Mouse (Mus musculus) lung, embryonic 14.5 days (tissue): ENCODE measurements around the gene Morn3. TPM values are rescaled to one million over a fixed set of nuclear protein-coding genes. Genes with fewer than 3 reads are reported as not detected.
A peak's percentile ranks its signal among the peaks of the same experiment; 100 is the strongest.

Experiments
- ATAC-seq: fragments of 200-750 bp; cut with Nextera tagmentation; 2 replicates; pipeline ENCODE4 v1.8.0; 2017; ENCODE audit warnings: mild to moderate bottlenecking, moderate TSS enrichment, moderate library complexity; ENCODE audit not compliant: insufficient read depth
- DNase-seq: peaks from one replicate; pipeline ENCODE4 v3.0.0-alpha.2; 2015
- H3K27ac ChIP-seq: fragments of 300-500 bp; sonication (generic); 2 replicates; pipeline ENCODE4 v1.5.1; 2014; ENCODE audit warnings: low read depth, mild to moderate bottlenecking, moderate library complexity
- H3K27me3 ChIP-seq: fragments of 300-500 bp; sonication (generic); 2 replicates; pipeline ENCODE4 v1.6.1; 2014; ENCODE audit warnings: low read length, control low read depth; ENCODE audit not compliant: insufficient read depth
- H3K36me3 ChIP-seq: fragments of 300-500 bp; sonication (generic); 2 replicates; pipeline ENCODE4 v1.6.1; 2014; ENCODE audit warnings: control low read depth; ENCODE audit not compliant: insufficient read depth
- H3K4me1 ChIP-seq: fragments of 300-500 bp; sonication (generic); 2 replicates; pipeline ENCODE4 v1.6.1; 2014; ENCODE audit warnings: antibody characterized with exemption, control low read depth; ENCODE audit not compliant: insufficient read depth
- H3K4me2 ChIP-seq: fragments of 300-500 bp; sonication (generic); 2 replicates; pipeline ENCODE4 v1.6.1; 2014; ENCODE audit warnings: mild to moderate bottlenecking
- H3K4me3 ChIP-seq: fragments of 300-500 bp; sonication (generic); 2 replicates; pipeline ENCODE4 v1.5.1; 2014; ENCODE audit warnings: low read depth, low read length
- H3K9ac ChIP-seq: fragments of 300-500 bp; sonication (generic); 2 replicates; pipeline ENCODE4 v1.6.1; 2014
- H3K9me3 ChIP-seq: fragments of 300-500 bp; sonication (generic); 2 replicates; pipeline ENCODE4 v1.6.1; 2016; ENCODE audit warnings: low read depth, low read length, control low read depth
- CTCF ChIP-seq: IDR thresholded peaks from 2 replicates; pipeline ENCODE4 v1.5.1; 2016; ENCODE audit warnings: antibody characterized with exemption, low read depth
- WGBS: fragments of 180-500 bp; shearing (Covaris S2); extraction: QIAGEN DNeasy Blood & Tissue Kit; methylation state at CpG from one replicate; pipeline ENCODE4 v1.1.7; 2014; 5-methylcytosine and 5-hydroxymethylcytosine counted together
- polyA plus RNA-seq: library from polyadenylated mRNA; unstranded; fragments of >200 nt; fragmentation: Nextera tagmentation; extraction: Ambion mirVana; gene quantifications from 2 replicates; pipeline ENCODE4 v1.2.1, GENCODE M21; 2014

Gene Morn3
- polyA plus RNA-seq, 1 experiment from 2014 or later = not detected

- no peak overlapping the region for H3K4me3 ChIP-seq
- H3K4me2 ChIP-seq = no peak overlapping the region
- peaks cover 16% of the 10 kb centered on the region for H3K4me1 ChIP-seq
- no peak for ATAC-seq
- peak; percentile 87 for DNase-seq
- no peak overlapping the region for H3K9ac ChIP-seq
- H3K9me3 ChIP-seq = no peaks in the 10 kb centered on the region
- 56% methylated on average over 9 of the region's 9 CpGs for WGBS
- no peaks in the 10 kb centered on the region for H3K27me3 ChIP-seq
- H3K36me3 ChIP-seq = no peaks in the 10 kb centered on the region
- no peak overlapping the region for H3K27ac ChIP-seq
- peak; percentile 80 for TF ChIP-seq CTCF
Observed at GRCm38 (mm10) chr5:123013599-123014315, 33.1 kb downstream of the Morn3 start.

GRCm38 (mm10) chr5:123011705-123012104, 35.1 kb downstream of the Morn3 start:
- DNase-seq (no peak), ATAC-seq (no peak)
- WGBS = 91% methylated on average over 9 of the region's 9 CpGs
- peaks cover 9% of the 10 kb centered on the region for H3K4me1 ChIP-seq
- no peak for TF ChIP-seq CTCF
- no peaks in the 10 kb centered on the region for H3K36me3 ChIP-seq
- no peaks in the 10 kb centered on the region for H3K27me3 ChIP-seq
- no peaks in the 10 kb centered on the region for H3K9me3 ChIP-seq
- H3K4me2 ChIP-seq = no peak overlapping the region
- no peak overlapping the region for H3K4me3 ChIP-seq
- no peak overlapping the region for H3K9ac ChIP-seq
- no peak overlapping the region for H3K27ac ChIP-seq

- WGBS = 90% methylated on average over 6 of the region's 6 CpGs
- DNase-seq (no peak), ATAC-seq (no peak)
- H3K27ac ChIP-seq = no peak overlapping the region
- no peak overlapping the region for H3K9ac ChIP-seq
- no peaks in the 10 kb centered on the region for H3K36me3 ChIP-seq
- no peak overlapping the region for H3K4me3 ChIP-seq
- no peak overlapping the region for H3K4me2 ChIP-seq
- peak; percentile 53 for TF ChIP-seq CTCF
- peaks cover 5% of the 10 kb centered on the region for H3K4me1 ChIP-seq
- no peaks in the 10 kb centered on the region for H3K27me3 ChIP-seq
- no peaks in the 10 kb centered on the region for H3K9me3 ChIP-seq
Observed at GRCm38 (mm10) chr5:123010806-123011205, 36.0 kb downstream of the Morn3 start.

- Histone ChIP-seq H3K4me1 (peaks cover 3% of the 10 kb centered on the region), H3K4me2 (no peak overlapping the region), H3K4me3 (no peak overlapping the region), H3K27me3 (no peaks in the 10 kb centered on the region), H3K27ac (no peak overlapping the region), H3K9me3 (no peaks in the 10 kb centered on the region), H3K9ac (no peak overlapping the region), H3K36me3 (no peaks in the 10 kb centered on the region)
- ATAC-seq = no peak
- WGBS = 48% methylated on average over 11 of the region's 11 CpGs
- no peak for TF ChIP-seq CTCF
- DNase-seq = no peak
Observed at GRCm38 (mm10) chr5:123009873-123010272, 36.9 kb downstream of the Morn3 start.

- ATAC-seq (no peak), DNase-seq (peak; percentile 62)
- 43% methylated on average over 7 of the region's 7 CpGs for WGBS
- no peak for TF ChIP-seq CTCF
- Histone ChIP-seq H3K27me3 (no peaks in the 10 kb centered on the region), H3K4me2 (no peak overlapping the region), H3K27ac (no peak overlapping the region), H3K9ac (no peak overlapping the region), H3K4me3 (no peak overlapping the region), H3K36me3 (no peaks in the 10 kb centered on the region), H3K9me3 (no peaks in the 10 kb centered on the region), H3K4me1 (no peaks in the 10 kb centered on the region; the same call in 1 of the 2 replicates)
Observed at GRCm38 (mm10) chr5:123008877-123009493, 37.8 kb downstream of the Morn3 start.

- Histone ChIP-seq H3K4me1 (no peaks in the 10 kb centered on the region; the same call in 1 of the 2 replicates), H3K9me3 (no peaks in the 10 kb centered on the region), H3K4me3 (no peak overlapping the region), H3K4me2 (no peak overlapping the region), H3K36me3 (no peaks in the 10 kb centered on the region), H3K27me3 (no peaks in the 10 kb centered on the region), H3K27ac (no peak overlapping the region), H3K9ac (no peak overlapping the region)
- DNase-seq = no peak
- no peak for TF ChIP-seq CTCF
- WGBS = 52% methylated on average over 19 of the region's 19 CpGs
- no peak for ATAC-seq
Observed at GRCm38 (mm10) chr5:123005716-123006592, 40.9 kb downstream of the Morn3 start.

- no peaks in the 10 kb centered on the region for H3K27me3 ChIP-seq
- no peak overlapping the region for H3K4me3 ChIP-seq
- DNase-seq = no peak
- H3K9ac ChIP-seq = no peak overlapping the region
- H3K4me1 ChIP-seq = no peaks in the 10 kb centered on the region
- no peaks in the 10 kb centered on the region for H3K36me3 ChIP-seq
- no peak overlapping the region for H3K27ac ChIP-seq
- no peak overlapping the region for H3K4me2 ChIP-seq
- no peak for ATAC-seq
- 50% methylated on average over 1 of the region's 1 CpGs for WGBS
- H3K9me3 ChIP-seq = no peaks in the 10 kb centered on the region
- TF ChIP-seq CTCF = no peak
Observed at GRCm38 (mm10) chr5:123000901-123001300, 45.9 kb downstream of the Morn3 start.
